Mouse (Mus musculus): ENCODE results near the gene Igfbp7. TPM values are rescaled to one million over a fixed set of nuclear protein-coding genes. Genes with fewer than 3 reads are reported as not detected.

Gene Igfbp7
- polyA plus RNA-seq (2015; fragmentation: Nextera tagmentation; extraction: Ambion mirVana), result 26.3 and 30.9 TPM in 2 replicates

DNA sequence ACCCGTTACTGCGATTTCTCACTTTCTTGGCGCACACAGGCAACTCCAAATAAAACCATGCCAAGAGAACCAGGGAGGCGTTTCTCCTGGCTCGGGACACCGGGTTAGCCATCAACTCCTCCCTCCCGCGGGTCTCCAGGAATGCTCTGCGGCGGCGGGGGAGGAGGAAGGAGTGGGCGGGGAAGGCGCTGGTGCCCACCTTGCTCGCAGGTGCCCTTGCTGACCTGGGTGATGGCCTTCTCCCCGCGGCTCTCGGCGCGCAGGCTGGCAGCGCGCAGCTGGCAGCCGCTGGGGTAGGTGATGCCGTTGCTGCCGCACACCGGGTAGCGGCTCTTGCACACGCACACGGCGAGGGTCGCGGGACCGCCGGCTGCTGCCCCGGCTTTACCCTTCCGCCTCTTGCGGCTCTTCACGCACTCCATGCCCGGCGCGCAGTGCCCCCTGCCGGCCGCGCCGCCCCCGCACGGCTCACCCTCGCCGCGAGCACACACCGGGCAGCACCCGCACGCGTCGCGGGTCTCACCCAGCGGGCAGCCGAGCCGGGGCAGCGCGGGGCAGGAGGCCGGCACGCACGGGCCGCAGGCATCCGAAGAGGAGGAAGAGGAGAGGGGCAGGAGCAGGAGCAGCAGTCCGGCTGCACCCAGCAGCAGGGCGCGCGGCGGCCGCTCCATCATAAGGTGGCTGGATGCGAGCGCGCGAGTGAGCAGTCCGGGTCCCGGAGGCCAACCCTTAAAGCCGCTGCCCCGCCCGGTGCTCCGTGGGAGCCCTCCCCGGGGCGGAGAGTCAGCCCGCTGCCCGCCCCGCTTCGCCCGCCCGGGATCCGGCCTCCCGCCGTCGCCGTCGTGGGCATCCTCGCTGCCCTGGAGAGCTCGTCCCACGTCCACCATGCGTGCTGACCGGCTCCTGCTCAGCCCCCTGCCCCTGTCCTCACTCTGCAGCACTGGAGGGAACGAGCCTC lies at the start of gene Igfbp7:
TSS of gene Igfbp7 (minus strand) at position 701 of the 958 bp plus-strand sequence.
- WGBS (ENCODE audit: insufficient replicate concordance), result 5% methylated on average over 85 of the region's 101 CpGs
- no peak within 1 kb of the TSS for H3K27ac ChIP-seq (ENCODE audit: low read length)

DNA sequence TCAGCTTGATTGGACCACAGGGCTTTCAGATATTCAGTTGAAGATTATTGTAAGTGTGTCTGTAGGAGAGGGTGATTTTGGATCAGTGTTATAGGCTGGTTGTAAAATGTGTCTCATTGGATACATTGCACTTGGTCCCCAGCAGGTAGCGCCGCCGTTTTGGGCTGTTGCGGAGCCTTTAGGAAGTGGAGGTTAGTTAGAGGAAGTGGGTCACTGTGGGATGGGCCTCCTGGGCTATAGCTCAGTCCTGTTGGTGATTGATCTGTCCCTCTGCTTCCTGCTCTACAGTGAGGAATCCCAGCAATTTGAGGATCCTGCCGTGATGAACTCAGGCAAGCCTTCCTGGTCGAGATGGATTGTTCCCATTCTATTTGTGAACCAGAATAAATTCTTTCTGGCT lies 44.3 kb upstream of the Igfbp7 start:
- no peaks in the 10 kb centered on the region for H3K4me1 ChIP-seq (ENCODE audit: control insufficient read depth, low read depth, low read length)
- ATAC-seq (ENCODE audit: low read depth), result no peak
- no peak overlapping the region for H3K4me2 ChIP-seq (ENCODE audit: low read depth, low read length)
- no peaks in the 10 kb centered on the region for H3K36me3 ChIP-seq (ENCODE audit: control insufficient read depth, insufficient read depth)
- 52% methylated on average over 6 of the region's 6 CpGs for WGBS (ENCODE audit: insufficient replicate concordance)
- no peak overlapping the region for H3K4me3 ChIP-seq (ENCODE audit: low read depth, low read length)
- H3K27ac ChIP-seq (ENCODE audit: low read length), result no peak overlapping the region
- H3K9ac ChIP-seq (ENCODE audit: low read depth, low read length), result no peak overlapping the region
- no peaks in the 10 kb centered on the region for H3K9me3 ChIP-seq (replicated peaks; ENCODE audit: control insufficient read depth, low read length)
- H3K27me3 ChIP-seq (ENCODE audit: control insufficient read depth, insufficient read depth, low read depth, low read length), result no peaks in the 10 kb centered on the region

More for the DNA sequence above, at the start of gene Igfbp7:
- H3K36me3 ChIP-seq (ENCODE audit: control insufficient read depth, insufficient read depth), result no peaks in the 10 kb centered on the region
- H3K27me3 ChIP-seq (ENCODE audit: control insufficient read depth, insufficient read depth, low read depth, low read length), result peaks cover 25% of the 10 kb centered on the region
- peak; percentile 63 for ATAC-seq (ENCODE audit: low read depth)
- peak within 1 kb of the TSS; percentile 66 for H3K4me2 ChIP-seq (ENCODE audit: low read depth, low read length)
- no peaks in the 10 kb centered on the region for H3K4me1 ChIP-seq (ENCODE audit: control insufficient read depth, low read depth, low read length)
- H3K9ac ChIP-seq (ENCODE audit: low read depth, low read length), result 0 out of 2 replicates have a peak within 1 kb of the TSS, but pooled peaks have one; percentile 24
- no peaks in the 10 kb centered on the region for H3K9me3 ChIP-seq (replicated peaks; ENCODE audit: control insufficient read depth, low read length)
- peak within 1 kb of the TSS; percentile 56 for H3K4me3 ChIP-seq (ENCODE audit: low read depth, low read length)

DNA sequence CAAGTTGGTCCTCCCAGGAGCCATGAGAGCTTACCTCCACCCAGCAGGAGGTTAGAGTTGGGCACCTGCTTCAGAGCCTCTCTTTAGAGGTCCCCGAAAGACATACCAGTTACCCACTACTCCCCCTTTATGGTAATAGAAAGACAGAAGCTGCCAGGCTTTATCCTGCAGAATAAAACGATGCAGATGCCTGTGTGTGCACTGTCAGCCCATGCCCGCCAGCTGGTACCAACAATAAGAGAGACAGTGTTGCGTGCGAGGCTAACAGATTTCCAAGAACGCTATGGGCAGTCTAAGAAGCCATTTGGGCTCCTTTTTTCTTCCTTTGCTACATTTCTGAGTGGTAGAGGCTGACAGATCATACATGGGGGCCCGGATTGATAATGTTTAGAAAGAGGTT lies 41.7 kb upstream of the Igfbp7 start:
- Histone ChIP-seq H3K27ac (ENCODE audit: low read length) (no peak overlapping the region), H3K4me1 (ENCODE audit: control insufficient read depth, low read depth, low read length) (no peaks in the 10 kb centered on the region), H3K9me3 (replicated peaks; ENCODE audit: control insufficient read depth, low read length) (no peaks in the 10 kb centered on the region), H3K27me3 (ENCODE audit: control insufficient read depth, insufficient read depth, low read depth, low read length) (no peaks in the 10 kb centered on the region), H3K4me3 (ENCODE audit: low read depth, low read length) (no peak overlapping the region), H3K36me3 (ENCODE audit: control insufficient read depth, insufficient read depth) (no peaks in the 10 kb centered on the region), H3K4me2 (ENCODE audit: low read depth, low read length) (no peak overlapping the region), H3K9ac (ENCODE audit: low read depth, low read length) (no peak overlapping the region)
- ATAC-seq (ENCODE audit: low read depth), result no peak
- 69% methylated on average over 7 of the region's 7 CpGs for WGBS (ENCODE audit: insufficient replicate concordance)

- no peaks in the 10 kb centered on the region for H3K9me3 ChIP-seq (replicated peaks; ENCODE audit: control insufficient read depth, low read length)
- ATAC-seq (ENCODE audit: low read depth), result no peak
- H3K36me3 ChIP-seq (ENCODE audit: control insufficient read depth, insufficient read depth), result no peaks in the 10 kb centered on the region
- no peaks in the 10 kb centered on the region for H3K27me3 ChIP-seq (ENCODE audit: control insufficient read depth, insufficient read depth, low read depth, low read length)
- WGBS (ENCODE audit: insufficient replicate concordance), result 72% methylated on average over 4 of the region's 4 CpGs
- no peaks in the 10 kb centered on the region for H3K4me1 ChIP-seq (ENCODE audit: control insufficient read depth, low read depth, low read length)
- H3K27ac ChIP-seq (ENCODE audit: low read length), result no peak overlapping the region
- no peak overlapping the region for H3K4me3 ChIP-seq (ENCODE audit: low read depth, low read length)
- H3K9ac ChIP-seq (ENCODE audit: low read depth, low read length), result no peak overlapping the region
- H3K4me2 ChIP-seq (ENCODE audit: low read depth, low read length), result no peak overlapping the region
These were observed 37.6 kb upstream of the Igfbp7 start for GRCm38 (mm10) chr5:77445431-77445830.

GRCm38 (mm10) chr5:77443889-77444573 lies 36.2 kb upstream of the Igfbp7 start:
- Histone ChIP-seq H3K4me1 (ENCODE audit: control insufficient read depth, low read depth, low read length) (no peaks in the 10 kb centered on the region), H3K4me2 (ENCODE audit: low read depth, low read length) (no peak overlapping the region), H3K4me3 (ENCODE audit: low read depth, low read length) (no peak overlapping the region), H3K27me3 (ENCODE audit: control insufficient read depth, insufficient read depth, low read depth, low read length) (no peaks in the 10 kb centered on the region), H3K9ac (ENCODE audit: low read depth, low read length) (no peak overlapping the region), H3K27ac (ENCODE audit: low read length) (no peak overlapping the region), H3K36me3 (ENCODE audit: control insufficient read depth, insufficient read depth) (no peaks in the 10 kb centered on the region), H3K9me3 (replicated peaks; ENCODE audit: control insufficient read depth, low read length) (no peaks in the 10 kb centered on the region)
- WGBS (ENCODE audit: insufficient replicate concordance), result 70% methylated on average over 8 of the region's 8 CpGs
- ATAC-seq (ENCODE audit: low read depth), result no peak

GRCm38 (mm10) chr5:77442856-77443623 lies 35.2 kb upstream of the Igfbp7 start:
- 65% methylated on average over 15 of the region's 15 CpGs for WGBS (ENCODE audit: insufficient replicate concordance)
- Histone ChIP-seq H3K27me3 (ENCODE audit: control insufficient read depth, insufficient read depth, low read depth, low read length) (no peaks in the 10 kb centered on the region), H3K4me1 (ENCODE audit: control insufficient read depth, low read depth, low read length) (no peaks in the 10 kb centered on the region), H3K4me2 (ENCODE audit: low read depth, low read length) (no peak overlapping the region), H3K9me3 (replicated peaks; ENCODE audit: control insufficient read depth, low read length) (no peaks in the 10 kb centered on the region), H3K36me3 (ENCODE audit: control insufficient read depth, insufficient read depth) (no peaks in the 10 kb centered on the region), H3K27ac (ENCODE audit: low read length) (no peak overlapping the region), H3K4me3 (ENCODE audit: low read depth, low read length) (no peak overlapping the region), H3K9ac (ENCODE audit: low read depth, low read length) (no peak overlapping the region)
- ATAC-seq (ENCODE audit: low read depth), result no peak

GRCm38 (mm10) chr5:77436308-77436707 lies 28.5 kb upstream of the Igfbp7 start:
- no peak for ATAC-seq (ENCODE audit: low read depth)
- 68% methylated on average over 4 of the region's 4 CpGs for WGBS (ENCODE audit: insufficient replicate concordance)

DNA sequence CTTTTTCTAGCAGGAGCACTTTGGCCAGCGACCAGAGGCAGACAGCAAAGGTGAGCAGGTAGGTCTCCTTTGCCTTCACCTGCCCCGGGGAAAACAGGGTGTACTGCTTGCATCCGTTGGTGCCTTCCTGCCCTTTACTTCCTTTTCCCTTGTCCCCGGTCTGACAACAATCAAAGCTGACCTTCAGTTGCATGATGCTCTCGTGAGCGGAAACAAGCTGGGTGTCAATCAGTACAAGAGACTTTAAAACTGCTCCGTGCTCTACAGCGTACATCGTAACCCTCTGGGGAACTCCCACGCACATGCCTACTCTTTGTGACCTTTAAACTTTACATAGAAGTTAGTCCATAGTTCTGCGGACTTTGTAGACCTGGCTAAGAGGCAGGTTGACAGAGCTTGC lies 26.2 kb upstream of the Igfbp7 start:
- H3K4me2 ChIP-seq (ENCODE audit: low read depth, low read length), result peak overlapping the region; percentile 36
- H3K9ac ChIP-seq (ENCODE audit: low read depth, low read length), result no peak overlapping the region
- no peaks in the 10 kb centered on the region for H3K27me3 ChIP-seq (ENCODE audit: control insufficient read depth, insufficient read depth, low read depth, low read length)
- H3K9me3 ChIP-seq (replicated peaks; ENCODE audit: control insufficient read depth, low read length), result no peaks in the 10 kb centered on the region
- H3K4me1 ChIP-seq (ENCODE audit: control insufficient read depth, low read depth, low read length), result no peaks in the 10 kb centered on the region
- H3K27ac ChIP-seq (ENCODE audit: low read length), result no peak overlapping the region
- no peak overlapping the region for H3K4me3 ChIP-seq (ENCODE audit: low read depth, low read length)
- ATAC-seq (ENCODE audit: low read depth), result peak; percentile 87
- no peaks in the 10 kb centered on the region for H3K36me3 ChIP-seq (ENCODE audit: control insufficient read depth, insufficient read depth)
- WGBS (ENCODE audit: insufficient replicate concordance), result 48% methylated on average over 11 of the region's 11 CpGs

More at GRCm38 (mm10) chr5:77436308-77436707, 28.5 kb upstream of the Igfbp7 start:
- H3K27me3 ChIP-seq (ENCODE audit: control insufficient read depth, insufficient read depth, low read depth, low read length), result no peaks in the 10 kb centered on the region
- H3K27ac ChIP-seq (ENCODE audit: low read length), result no peak overlapping the region
- no peaks in the 10 kb centered on the region for H3K4me1 ChIP-seq (ENCODE audit: control insufficient read depth, low read depth, low read length)
- no peak overlapping the region for H3K4me2 ChIP-seq (ENCODE audit: low read depth, low read length)
- no peak overlapping the region for H3K4me3 ChIP-seq (ENCODE audit: low read depth, low read length)
- no peak overlapping the region for H3K9ac ChIP-seq (ENCODE audit: low read depth, low read length)
- H3K36me3 ChIP-seq (ENCODE audit: control insufficient read depth, insufficient read depth), result no peaks in the 10 kb centered on the region
- no peaks in the 10 kb centered on the region for H3K9me3 ChIP-seq (replicated peaks; ENCODE audit: control insufficient read depth, low read length)
